Mouse (Mus musculus) midbrain, embryonic 16.5 days (tissue): Measurements from ENCODE around the gene Gnaz. TPM values are rescaled to one million over a fixed set of nuclear protein-coding genes. Genes with fewer than 3 reads are reported as not detected.

ENCODE experiments used
- ATAC-seq: fragments of 200-750 bp; cut with Nextera tagmentation; 2 replicates; pipeline ENCODE4 v1.8.0; 2017; ENCODE audit warnings: moderate TSS enrichment
- H3K27ac ChIP-seq: fragments of 300-500 bp; sonication (generic); 2 replicates; pipeline ENCODE4 v1.5.1; 2014; ENCODE audit warnings: mild to moderate bottlenecking, low read length, mixed read lengths
- H3K27me3 ChIP-seq: fragments of 300-500 bp; sonication (generic); 2 replicates; pipeline ENCODE4 v1.6.1; 2014; ENCODE audit warnings: low read depth, low read length, mixed read lengths; ENCODE audit not compliant: control insufficient read depth, insufficient read depth
- H3K36me3 ChIP-seq: fragments of 300-500 bp; sonication (generic); 2 replicates; pipeline ENCODE4 v1.6.1; 2014; ENCODE audit warnings: mild to moderate bottlenecking, low read length, moderate library complexity, mixed read lengths; ENCODE audit not compliant: control insufficient read depth, insufficient read depth
- H3K4me1 ChIP-seq: fragments of 300-500 bp; sonication (generic); 2 replicates; pipeline ENCODE4 v1.6.1; 2014; ENCODE audit warnings: mild to moderate bottlenecking, low read length, mixed read lengths; ENCODE audit not compliant: control insufficient read depth, insufficient read depth
- H3K4me2 ChIP-seq: fragments of 300-500 bp; sonication (generic); 2 replicates; pipeline ENCODE4 v1.6.1; 2014; ENCODE audit warnings: mild to moderate bottlenecking, low read length, mixed read lengths
- H3K4me3 ChIP-seq: fragments of 300-500 bp; sonication (generic); 2 replicates; pipeline ENCODE4 v1.5.1; 2014; ENCODE audit warnings: low read depth, mild to moderate bottlenecking, low read length, moderate library complexity, mixed read lengths
- H3K9ac ChIP-seq: fragments of 300-500 bp; sonication (generic); 2 replicates; pipeline ENCODE4 v1.6.1; 2014; ENCODE audit warnings: low read depth, low read length, mixed read lengths
- H3K9me3 ChIP-seq: fragments of 300-500 bp; sonication (generic); replicated peaks from 2 replicates; pipeline ENCODE4 v1.6.1; 2014; ENCODE audit warnings: mild to moderate bottlenecking, low read length, mixed read lengths; ENCODE audit not compliant: control insufficient read depth, poor library complexity, severe bottlenecking
- whole genome bisulfite sequencing: fragments of 180-500 bp; shearing (Covaris S2); extraction: QIAGEN DNeasy Blood & Tissue Kit; methylation state at CpG from one replicate; pipeline ENCODE4 v1.1.7; 2014; 5-methylcytosine and 5-hydroxymethylcytosine counted together
- polyA plus RNA-seq: library from polyadenylated mRNA; unstranded; fragments of >200 nt; fragmentation: Nextera tagmentation; extraction: Ambion mirVana; gene quantifications from 2 replicates; pipeline ENCODE4 v1.2.1, GENCODE M21; 2015

Gnaz gene
- polyA plus RNA-seq = 92.6 and 103 TPM in 2 replicates

DNA sequence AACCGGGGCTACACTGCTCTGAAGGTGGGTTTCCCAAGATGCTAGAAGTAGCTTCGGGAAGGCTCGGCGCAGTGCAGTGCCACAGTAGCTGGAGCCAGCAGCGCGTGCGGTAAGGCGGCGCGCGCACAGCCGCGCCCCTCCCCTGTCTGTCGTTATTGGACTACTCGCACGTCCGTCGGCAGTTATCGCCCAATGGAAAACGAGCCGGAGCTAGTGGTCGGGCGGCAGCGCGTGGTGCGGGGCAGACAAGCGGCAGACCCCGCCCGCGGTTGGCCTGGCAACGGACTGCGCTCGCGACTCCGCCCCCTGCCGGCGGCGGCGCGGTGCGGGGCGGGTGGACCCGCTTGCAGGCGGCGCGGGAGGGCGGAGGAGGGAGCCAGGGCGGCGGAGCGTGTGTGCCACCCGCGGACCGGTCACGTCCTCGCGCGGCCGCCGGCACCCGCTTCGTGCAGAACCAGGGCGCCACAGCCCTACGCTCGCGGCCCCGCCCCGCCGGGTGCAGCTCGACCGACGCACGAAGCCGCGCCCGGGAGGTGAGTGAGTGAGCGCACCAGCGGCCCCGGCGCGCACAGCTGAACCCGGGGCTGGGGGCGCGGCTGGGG lies at the start of gene Gnaz:
TSS of gene Gnaz (plus strand) at position 328 of the 602 bp plus-strand sequence.
- Histone ChIP-seq H3K4me1 (peaks cover 15% of the 10 kb centered on the region), H3K27ac (peak within 1 kb of the TSS; percentile 77), H3K4me2 (peak within 1 kb of the TSS; percentile 81), H3K36me3 (no peaks in the 10 kb centered on the region; the same call in 1 of the 2 replicates), H3K27me3 (no peaks in the 10 kb centered on the region; the same call in 1 of the 2 replicates), H3K4me3 (peak within 1 kb of the TSS; percentile 77), H3K9me3 (no peaks in the 10 kb centered on the region), H3K9ac (peak within 1 kb of the TSS; percentile 86)
- under 1% methylated on average over 82 of the region's 83 CpGs for WGBS
- peak; percentile 96 for ATAC-seq

DNA sequence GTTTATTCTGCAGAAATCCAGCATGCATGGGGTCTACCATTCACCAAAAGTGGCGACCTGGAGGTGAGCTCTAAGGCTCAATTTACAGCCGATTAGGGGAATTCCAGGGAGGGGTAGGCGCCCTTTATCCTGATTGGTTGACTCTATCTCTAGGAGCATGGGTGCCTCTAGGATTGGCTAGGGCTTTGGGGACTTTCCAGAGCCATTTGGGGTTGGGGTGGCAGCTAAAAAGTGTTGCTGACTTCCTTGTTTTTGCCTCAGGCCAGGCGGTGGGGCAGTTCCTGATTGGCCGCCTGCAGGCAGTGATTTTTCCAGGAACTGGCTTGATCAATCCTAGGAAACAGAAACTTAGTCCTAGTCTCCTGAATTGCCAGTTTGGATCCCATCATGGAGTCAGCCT lies 47.7 kb upstream of the Gnaz start:
- 45% methylated on average over 5 of the region's 5 CpGs for WGBS
- Histone ChIP-seq H3K9me3 (no peaks in the 10 kb centered on the region), H3K4me2 (no peak overlapping the region), H3K36me3 (no peaks in the 10 kb centered on the region), H3K27ac (no peak overlapping the region), H3K9ac (no peak overlapping the region), H3K4me1 (no peaks in the 10 kb centered on the region; the same call in 1 of the 2 replicates), H3K27me3 (no peaks in the 10 kb centered on the region), H3K4me3 (no peak overlapping the region)
- ATAC-seq = no peak

DNA sequence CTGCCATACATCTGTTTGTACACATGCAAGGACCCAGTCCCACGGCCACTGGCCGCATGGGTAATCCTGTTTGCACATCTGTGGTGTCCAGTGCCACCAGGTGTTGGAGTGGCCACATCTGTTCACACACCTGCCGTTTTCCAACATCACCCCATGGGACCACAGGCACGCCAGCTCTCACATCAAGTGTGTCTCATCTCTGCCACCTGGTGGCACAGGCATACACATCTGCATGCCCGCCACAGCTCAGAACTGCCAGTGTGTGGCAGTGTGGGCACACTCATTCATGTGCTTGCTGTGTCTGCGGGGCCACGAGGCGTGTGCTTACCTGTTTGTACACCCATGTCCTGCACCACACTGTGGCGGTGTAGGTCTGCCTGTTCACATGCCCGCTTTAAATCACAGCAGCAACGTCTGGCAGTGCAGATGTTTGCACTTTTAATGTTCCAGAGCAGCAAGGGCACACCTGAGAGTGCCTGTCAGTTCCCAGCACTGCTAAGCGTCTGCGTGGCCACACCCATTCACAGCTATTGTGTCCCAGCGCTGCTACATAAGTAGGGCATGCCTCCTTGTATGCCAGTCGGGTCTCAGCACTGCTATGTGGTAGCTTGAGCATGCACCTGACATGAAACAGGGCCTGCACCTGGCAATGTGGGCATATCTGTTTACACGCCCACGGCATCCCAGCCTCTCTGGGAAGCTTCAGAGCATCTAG lies 46.0 kb upstream of the Gnaz start:
- Histone ChIP-seq H3K9ac (no peak overlapping the region), H3K36me3 (no peaks in the 10 kb centered on the region), H3K4me1 (peaks cover 3% of the 10 kb centered on the region; the same call in 1 of the 2 replicates), H3K4me2 (0 out of 2 replicates have a peak overlapping the region, but pooled peaks have one; percentile 11), H3K9me3 (no peaks in the 10 kb centered on the region), H3K4me3 (no peak overlapping the region), H3K27me3 (no peaks in the 10 kb centered on the region), H3K27ac (no peak overlapping the region)
- WGBS = 45% methylated on average over 17 of the region's 17 CpGs
- peak; percentile 68 for ATAC-seq

- no peaks in the 10 kb centered on the region for H3K36me3 ChIP-seq
- 83% methylated on average over 11 of the region's 11 CpGs for WGBS
- no peak overlapping the region for H3K27ac ChIP-seq
- no peaks in the 10 kb centered on the region for H3K27me3 ChIP-seq
- H3K9me3 ChIP-seq = no peaks in the 10 kb centered on the region
- H3K4me1 ChIP-seq = peaks cover 3% of the 10 kb centered on the region; the same call in 1 of the 2 replicates
- H3K9ac ChIP-seq = no peak overlapping the region
- no peak overlapping the region for H3K4me2 ChIP-seq
- H3K4me3 ChIP-seq = no peak overlapping the region
- ATAC-seq = 0 out of 2 replicates have a peak, but pooled peaks have one; percentile 1
Measured at GRCm38 (mm10) chr10:74921614-74922013, 45.4 kb upstream of the Gnaz start.

DNA sequence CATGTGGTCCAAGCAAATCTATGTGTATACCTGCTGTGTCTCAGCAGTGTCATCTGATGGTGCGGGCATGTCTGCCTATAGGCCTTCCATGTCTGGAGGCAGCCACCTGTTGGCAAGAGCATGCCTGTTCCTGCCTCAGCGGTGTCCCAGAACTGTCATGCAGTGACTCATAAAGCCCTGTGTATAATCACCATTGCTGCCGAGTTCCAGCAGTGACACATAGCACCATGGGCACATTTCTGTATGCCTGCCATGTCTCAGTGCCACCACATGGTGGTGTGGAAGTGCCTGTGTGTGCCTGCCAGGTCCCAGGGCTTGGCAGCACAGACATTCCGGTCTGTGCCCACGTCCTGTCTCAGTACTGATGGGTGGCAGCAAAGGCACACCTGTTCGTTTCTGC lies 44.2 kb upstream of the Gnaz start:
- Histone ChIP-seq H3K27ac (no peak overlapping the region), H3K9ac (no peak overlapping the region), H3K9me3 (no peaks in the 10 kb centered on the region), H3K4me1 (peaks cover 3% of the 10 kb centered on the region; the same call in 1 of the 2 replicates), H3K4me3 (no peak overlapping the region), H3K27me3 (no peaks in the 10 kb centered on the region), H3K36me3 (no peaks in the 10 kb centered on the region), H3K4me2 (no peak overlapping the region)
- peak; percentile 54 for ATAC-seq
- 60% methylated on average over 6 of the region's 6 CpGs for WGBS

DNA sequence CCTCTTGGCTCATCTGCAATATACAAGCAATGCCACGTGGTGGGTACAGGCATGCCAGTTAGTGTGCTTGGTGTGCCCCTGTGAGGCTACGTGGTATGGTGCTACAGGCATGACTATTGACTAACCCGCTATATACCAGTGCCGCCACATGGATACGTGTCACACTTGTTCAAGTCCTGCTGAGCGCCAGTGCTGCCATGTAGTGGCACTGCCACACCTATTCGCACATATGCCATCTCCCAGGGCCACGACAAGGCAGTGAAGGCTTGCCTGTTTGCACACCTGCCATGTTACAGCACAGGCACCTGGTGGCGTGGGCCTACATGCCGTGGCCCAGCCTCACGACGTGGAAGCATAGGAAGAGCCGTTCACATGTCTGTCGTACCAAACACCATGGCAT lies 42.7 kb upstream of the Gnaz start:
- no peak overlapping the region for H3K27ac ChIP-seq
- no peak overlapping the region for H3K9ac ChIP-seq
- H3K9me3 ChIP-seq = no peaks in the 10 kb centered on the region
- H3K27me3 ChIP-seq = no peaks in the 10 kb centered on the region
- WGBS = 90% methylated on average over 14 of the region's 14 CpGs
- ATAC-seq = no peak
- no peaks in the 10 kb centered on the region for H3K36me3 ChIP-seq
- no peak overlapping the region for H3K4me2 ChIP-seq
- no peak overlapping the region for H3K4me3 ChIP-seq
- peaks cover 3% of the 10 kb centered on the region; the same call in 1 of the 2 replicates for H3K4me1 ChIP-seq

- peak overlapping the region; percentile 34 for H3K9ac ChIP-seq
- ATAC-seq = no peak
- no peaks in the 10 kb centered on the region for H3K27me3 ChIP-seq
- H3K9me3 ChIP-seq = no peaks in the 10 kb centered on the region
- H3K27ac ChIP-seq = no peak overlapping the region
- peak overlapping the region; percentile 32 for H3K4me3 ChIP-seq
- WGBS = 13% methylated on average over 21 of the region's 21 CpGs
- no peaks in the 10 kb centered on the region for H3K36me3 ChIP-seq
- peaks cover 3% of the 10 kb centered on the region; the same call in 1 of the 2 replicates for H3K4me1 ChIP-seq
- H3K4me2 ChIP-seq = peak overlapping the region; percentile 61
Measured at GRCm38 (mm10) chr10:74925324-74925723, 41.7 kb upstream of the Gnaz start.

- Histone ChIP-seq H3K4me2 (no peak overlapping the region), H3K36me3 (no peaks in the 10 kb centered on the region), H3K4me3 (no peak overlapping the region), H3K4me1 (peaks cover 3% of the 10 kb centered on the region; the same call in 1 of the 2 replicates), H3K27ac (no peak overlapping the region), H3K27me3 (no peaks in the 10 kb centered on the region), H3K9ac (no peak overlapping the region), H3K9me3 (no peaks in the 10 kb centered on the region)
- no peak for ATAC-seq
- WGBS = 88% methylated on average over 7 of the region's 7 CpGs
Measured at GRCm38 (mm10) chr10:74928276-74928675, 38.7 kb upstream of the Gnaz start.

DNA sequence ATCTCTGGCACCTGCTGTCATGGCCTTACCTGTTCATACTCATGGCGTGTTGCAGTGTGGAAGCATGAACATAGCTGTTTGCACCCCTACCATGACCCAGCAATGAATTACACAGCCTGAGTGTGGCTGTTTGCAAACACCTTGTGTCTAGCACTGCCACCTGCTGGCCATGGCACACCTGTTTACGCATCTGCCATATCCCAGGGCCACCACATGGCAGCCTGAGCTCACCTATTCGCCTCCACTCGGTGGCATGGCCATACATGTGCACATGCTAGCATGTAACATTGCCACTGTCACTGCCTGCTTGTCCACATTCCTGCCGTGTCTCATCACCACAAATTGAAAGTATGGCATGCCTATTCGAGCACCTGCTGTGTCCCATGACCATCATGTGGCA lies 37.4 kb upstream of the Gnaz start:
- ATAC-seq = no peak
- H3K27me3 ChIP-seq = no peaks in the 10 kb centered on the region
- H3K4me1 ChIP-seq = peaks cover 3% of the 10 kb centered on the region; the same call in 1 of the 2 replicates
- H3K9ac ChIP-seq = no peak overlapping the region
- H3K27ac ChIP-seq = no peak overlapping the region
- WGBS = 81% methylated on average over 6 of the region's 6 CpGs
- H3K9me3 ChIP-seq = no peaks in the 10 kb centered on the region
- H3K4me2 ChIP-seq = no peak overlapping the region
- H3K4me3 ChIP-seq = no peak overlapping the region
- H3K36me3 ChIP-seq = no peaks in the 10 kb centered on the region
